Mouse (Mus musculus) adrenal gland, adult 8-10 months (tissue): Measurements from ENCODE around the gene Setd6. TPM values are rescaled to one million over a fixed set of nuclear protein-coding genes. Genes with fewer than 3 reads are reported as not detected.

Experiments
- DNase-seq: peaks from one replicate; pipeline ENCODE4 v3.0.0; 2022
- total RNA-seq, 4 experiments: library from RNA; stranded (reverse); gene quantifications; 2 replicates each; pipeline ENCODE4 v1.2.4; 2022

The Setd6 gene
- total RNA-seq = 10 to 100 TPM; 27.1 to 44.1 (median 39.6) TPM

DNA sequence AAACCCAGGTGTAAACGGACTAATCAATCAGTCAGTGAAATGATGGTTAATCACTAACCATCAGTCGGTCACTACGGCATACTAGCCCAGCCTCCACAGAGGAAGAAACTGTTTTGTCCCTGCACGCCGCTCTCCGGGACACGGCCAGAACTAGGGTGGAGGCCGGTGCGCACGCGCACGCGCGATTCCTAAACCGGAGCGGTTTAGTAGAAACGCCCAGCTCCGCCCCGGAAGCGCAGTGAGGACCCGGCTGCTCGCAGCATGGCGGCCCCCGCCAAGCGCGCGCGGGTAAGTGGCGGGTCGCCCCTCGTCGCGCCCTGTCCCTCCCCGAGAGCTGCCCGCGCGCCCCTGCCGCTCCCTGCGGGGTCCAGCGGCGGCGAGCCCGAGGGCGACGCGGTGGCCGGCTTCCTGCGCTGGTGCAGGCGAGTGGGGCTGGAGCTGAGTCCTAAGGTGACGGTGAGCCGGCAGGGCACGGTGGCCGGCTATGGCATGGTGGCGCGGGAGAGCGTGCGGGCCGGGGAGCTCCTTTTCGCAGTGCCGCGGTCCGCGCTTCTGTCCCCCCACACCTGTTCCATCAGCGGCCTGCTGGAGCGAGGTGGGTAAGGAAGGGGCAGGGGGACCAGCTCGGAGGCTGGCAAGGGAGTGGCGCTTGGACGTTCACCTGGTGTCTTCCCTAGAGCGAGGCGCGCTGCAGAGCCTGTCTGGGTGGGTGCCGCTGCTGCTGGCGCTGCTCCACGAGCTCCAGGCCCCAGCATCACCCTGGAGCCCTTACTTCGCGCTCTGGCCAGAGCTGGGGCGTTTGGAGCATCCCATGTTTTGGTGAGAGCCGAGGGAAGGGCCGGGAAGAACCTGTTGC is at the start of gene Setd6:
Setd6 (plus strand) TSS at position 206 of the 856 bp plus-strand sequence.
- DNase-seq = peak; percentile 80

DNA sequence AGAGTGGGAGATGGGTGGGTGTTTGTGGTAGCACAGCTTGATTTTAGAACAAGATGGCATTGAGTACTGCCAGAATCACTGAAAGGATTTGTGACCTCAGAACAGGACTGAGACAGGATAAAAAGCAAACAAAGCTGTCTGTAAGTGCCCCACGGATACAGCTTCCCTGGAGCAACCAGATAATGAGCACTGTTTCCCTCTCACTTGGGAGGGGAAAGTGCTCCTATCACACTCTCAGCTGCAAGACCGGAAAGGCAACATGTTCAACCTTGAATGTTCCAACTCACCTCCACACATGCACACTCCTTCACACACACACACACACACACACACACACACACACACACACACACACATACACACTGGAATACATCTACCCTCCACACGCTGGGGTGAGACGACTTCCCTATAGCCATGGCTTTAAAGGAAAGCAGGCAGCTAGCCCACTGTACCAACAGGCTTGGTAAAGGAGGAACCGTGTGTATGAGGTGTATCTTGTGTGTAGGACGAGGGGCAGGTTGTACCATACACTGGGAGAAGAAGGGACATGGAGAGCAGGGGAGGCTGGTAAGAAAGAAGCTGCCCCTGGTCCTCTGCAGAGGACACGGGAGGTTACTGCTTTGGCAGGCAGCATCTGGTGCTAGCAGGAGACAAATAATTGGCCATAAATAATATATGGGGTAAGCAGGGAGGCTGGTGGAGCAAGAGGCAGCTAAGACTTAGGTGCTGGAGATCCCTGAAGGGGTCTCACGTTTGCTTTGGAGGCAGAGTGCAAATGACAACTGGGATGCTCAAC is 47.3 kb upstream of the Setd6 start:
- no peak for DNase-seq

DNA sequence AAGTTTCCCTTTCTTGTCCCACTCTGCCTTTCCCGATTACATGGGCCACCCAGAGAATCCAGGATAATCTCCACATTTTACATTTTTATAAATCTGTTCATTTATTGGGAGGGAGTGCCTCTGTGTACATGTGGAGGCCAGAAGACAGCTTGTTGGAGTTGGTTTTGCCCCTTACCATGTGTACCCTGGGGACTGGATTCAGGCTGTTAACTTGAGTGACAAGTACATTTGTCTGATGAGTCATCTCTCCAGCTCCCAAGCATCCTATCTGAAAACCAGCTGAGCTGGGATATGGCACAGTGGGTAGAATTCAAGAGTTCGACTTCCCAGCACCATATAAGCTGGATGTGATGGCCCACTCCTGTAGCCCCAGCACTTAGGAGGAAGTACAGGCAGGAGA is 45.7 kb upstream of the Setd6 start:
- no peak for DNase-seq

DNA sequence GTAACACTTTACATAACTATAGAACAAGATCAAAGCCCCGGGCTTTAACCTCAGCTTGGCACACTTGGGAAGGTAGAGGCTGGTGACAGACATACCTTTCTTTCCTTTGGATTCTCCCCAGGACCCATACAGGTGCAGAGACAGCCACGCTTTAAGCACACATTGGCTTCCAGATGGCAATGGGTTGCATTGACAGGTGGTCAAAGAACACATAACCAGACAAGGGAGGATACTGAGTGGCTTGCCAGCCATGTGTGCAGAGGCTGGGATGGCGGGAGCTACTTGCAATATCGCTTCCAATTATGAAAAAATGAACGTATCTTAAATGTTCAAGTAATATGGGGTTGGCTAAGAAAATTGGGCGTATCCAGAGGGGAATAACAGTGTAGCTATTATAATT is 43.8 kb upstream of the Setd6 start:
- DNase-seq = no peak

DNA sequence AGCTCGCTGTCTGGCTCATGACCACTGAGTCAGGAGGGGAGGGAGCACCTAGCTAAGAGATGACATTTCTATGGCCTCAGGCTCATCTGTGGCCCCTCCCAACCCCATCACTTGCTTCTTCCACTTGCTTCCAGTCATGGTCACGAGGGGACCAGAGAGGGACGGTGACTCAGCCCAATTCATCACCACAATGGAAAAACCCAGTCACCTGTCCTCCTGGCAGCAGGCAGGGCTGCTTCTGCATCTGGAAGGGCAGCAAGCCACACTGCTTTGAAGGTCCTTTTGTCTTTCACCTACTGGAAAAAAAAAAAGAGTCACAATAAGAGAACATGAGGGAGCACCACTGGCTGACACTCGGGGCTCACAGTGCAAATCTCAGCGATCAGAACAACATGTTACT is 42.9 kb upstream of the Setd6 start:
- DNase-seq = peak; percentile 84

DNA sequence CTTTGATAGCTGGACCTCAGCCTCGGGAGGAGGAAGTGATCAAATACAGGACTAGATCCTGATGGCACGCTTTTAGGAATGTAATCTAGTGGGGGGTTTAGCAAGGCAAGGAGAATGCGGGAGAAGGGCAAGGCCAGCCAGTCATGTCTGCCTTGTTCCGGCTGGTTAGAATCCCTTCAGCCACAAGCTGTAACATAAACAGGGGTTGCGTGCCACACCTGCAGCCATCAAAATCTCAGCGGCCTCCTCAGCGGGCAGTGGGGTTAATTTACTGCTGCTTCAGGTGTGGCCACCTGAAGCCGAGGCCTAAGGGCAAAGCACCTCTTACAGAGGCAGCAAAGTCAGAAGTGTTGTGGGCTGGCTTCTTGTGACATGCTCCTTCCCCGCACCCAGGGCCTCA is 39.0 kb upstream of the Setd6 start, which contains the start of gene Ndrg4:
Ndrg4 (plus strand) TSS at position 350 of the 400 bp plus-strand sequence.
- no peak for DNase-seq

DNA sequence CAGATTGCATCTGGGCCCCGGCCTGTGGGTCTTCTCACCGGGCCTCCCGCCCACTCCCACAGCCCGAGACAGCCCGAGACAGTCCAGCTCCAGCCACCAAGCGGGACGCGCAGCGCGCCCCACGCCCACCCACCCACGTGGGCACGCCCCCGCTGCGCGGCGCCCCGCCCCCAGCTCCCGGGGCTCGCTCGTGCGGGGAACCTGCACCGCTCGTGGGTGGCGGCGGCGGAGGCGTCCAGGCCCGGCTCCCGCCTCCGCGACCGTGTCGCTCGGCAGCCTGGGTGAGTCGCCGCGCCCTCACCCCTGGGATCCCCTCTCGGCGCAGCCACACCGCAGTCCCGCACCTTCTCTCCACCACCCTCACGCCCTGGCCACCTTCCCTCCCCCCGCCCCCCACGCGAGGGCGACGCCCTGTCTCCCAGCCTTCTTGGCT is 38.1 kb upstream of the Setd6 start:
- DNase-seq = no peak

GRCm38 (mm10) chr8:95678024-95678611 is 37.6 kb upstream of the Setd6 start:
- no peak for DNase-seq

- DNase-seq = no peak
Observed at GRCm38 (mm10) chr8:95688073-95688672, 27.5 kb upstream of the Setd6 start.

DNA sequence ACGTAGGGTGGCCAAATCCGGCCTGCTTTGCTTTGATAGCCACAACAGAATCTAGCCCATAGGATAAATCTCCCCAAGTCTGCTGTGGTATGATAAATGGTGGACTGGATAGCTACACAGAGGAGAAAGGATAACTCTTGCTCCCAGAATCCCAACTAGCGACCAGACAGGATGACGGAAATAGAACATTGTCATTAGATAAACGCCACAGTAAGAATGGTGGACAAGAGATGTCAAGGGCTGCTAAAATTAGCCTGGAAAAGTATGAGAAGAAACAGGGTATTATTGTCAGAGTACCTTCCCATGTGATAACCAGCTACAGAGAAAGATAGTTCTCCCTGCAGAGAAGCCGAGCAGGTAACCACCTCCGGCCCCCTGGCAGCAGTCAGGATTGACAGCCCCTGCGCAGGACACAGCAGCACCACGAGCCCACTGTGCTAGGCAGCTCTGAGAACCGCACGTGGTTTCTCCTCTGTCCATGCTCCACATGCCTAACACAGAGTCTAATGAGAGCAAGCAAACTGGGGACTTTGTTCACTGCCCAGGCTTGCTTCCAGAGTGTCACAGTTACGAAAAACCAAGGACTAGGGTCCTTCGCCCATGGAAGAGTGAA is 24.6 kb upstream of the Setd6 start:
- no peak for DNase-seq

GRCm38 (mm10) chr8:95694631-95695030 is 21.1 kb upstream of the Setd6 start:
- DNase-seq = no peak

GRCm38 (mm10) chr8:95696661-95697060 is 19.0 kb upstream of the Setd6 start:
- no peak for DNase-seq

DNA sequence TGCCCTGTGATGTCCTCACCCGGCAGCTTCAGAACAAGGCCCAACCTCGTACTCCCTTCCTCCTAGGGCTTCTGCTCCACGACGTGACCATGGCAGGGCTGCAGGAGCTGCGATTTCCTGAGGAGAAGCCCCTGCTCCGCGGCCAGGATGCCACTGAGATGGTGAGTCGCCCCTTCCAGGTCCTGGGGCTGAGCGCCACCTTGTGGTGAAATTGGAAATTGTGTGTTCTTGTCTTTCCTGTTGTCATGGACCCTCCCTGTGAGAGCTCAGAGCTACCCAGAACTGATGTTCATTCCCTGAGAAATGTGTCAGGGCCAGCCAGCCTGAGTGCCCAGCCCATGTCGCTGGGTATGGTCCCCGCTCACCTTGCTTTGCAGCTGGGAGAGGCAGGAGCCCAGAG is 18.6 kb upstream of the Setd6 start:
- no peak for DNase-seq

GRCm38 (mm10) chr8:95698179-95698578 is 17.5 kb upstream of the Setd6 start:
- no peak for DNase-seq

DNA sequence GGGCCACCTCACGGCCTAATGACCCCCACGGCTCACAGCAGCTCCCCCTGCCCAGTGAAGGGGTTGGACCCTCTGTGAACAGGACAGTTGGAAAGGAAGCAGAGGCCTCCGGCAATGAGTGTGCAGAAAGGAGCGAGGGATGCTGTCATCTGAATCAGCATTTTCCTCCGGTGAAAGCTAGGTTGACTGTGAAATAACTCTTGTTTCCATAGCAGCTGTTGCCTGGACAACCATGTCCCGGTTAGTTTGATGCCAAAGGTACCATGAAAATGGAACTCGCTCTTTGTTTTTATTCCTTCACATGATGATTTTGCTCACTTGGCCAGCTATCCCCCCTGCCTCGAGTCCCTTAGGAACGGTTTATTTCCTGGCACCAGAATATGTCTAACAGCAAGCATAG is 15.4 kb upstream of the Setd6 start:
- DNase-seq = no peak

DNA sequence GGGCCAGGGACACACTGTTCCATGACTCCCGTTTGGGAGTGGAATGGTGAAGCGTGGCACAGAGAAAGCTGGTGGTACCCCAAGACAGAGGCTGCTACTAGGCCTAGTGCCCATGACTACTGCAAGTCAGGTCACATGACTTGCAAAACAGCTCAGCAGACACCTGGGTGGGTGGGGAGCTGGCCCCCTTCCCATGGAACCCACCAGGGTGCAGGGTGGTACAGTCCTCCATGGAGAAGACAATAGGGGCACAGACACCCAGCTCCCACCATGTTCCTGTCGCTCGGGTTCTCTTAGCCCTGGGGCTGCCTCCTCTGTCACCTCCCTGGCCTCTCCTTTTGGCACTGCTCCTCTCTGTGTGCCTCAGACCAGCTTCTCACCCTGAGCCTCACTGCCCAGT is 13.9 kb upstream of the Setd6 start:
- DNase-seq = no peak

- peak; percentile 53 for DNase-seq
Observed at GRCm38 (mm10) chr8:95702480-95703446, 12.9 kb upstream of the Setd6 start.

GRCm38 (mm10) chr8:95703461-95704260 is 12.0 kb upstream of the Setd6 start:
- no peak for DNase-seq

GRCm38 (mm10) chr8:95704538-95704937 is 11.1 kb upstream of the Setd6 start:
- no peak for DNase-seq

GRCm38 (mm10) chr8:95709579-95709978 is 6.1 kb upstream of the Setd6 start:
- no peak for DNase-seq
